Mouse (Mus musculus) embryonic facial prominence, embryonic 12.5 days (tissue): Measurements from ENCODE around the gene Sh3gl2. TPM values are rescaled to one million over a fixed set of nuclear protein-coding genes. Genes with fewer than 3 reads are reported as not detected.

ENCODE experiments used
- ATAC-seq: fragments of 200-750 bp; cut with Nextera tagmentation; 2 replicates; pipeline ENCODE4 v1.8.0; 2017; ENCODE audit not compliant: insufficient number of reproducible peaks, insufficient read depth, low FRiP score, low TSS enrichment
- H3K27ac ChIP-seq: fragments of 300-500 bp; sonication (generic); 2 replicates; pipeline ENCODE4 v1.5.1; 2016; ENCODE audit warnings: mild to moderate bottlenecking
- H3K27me3 ChIP-seq: fragments of 300-500 bp; sonication (generic); 2 replicates; pipeline ENCODE4 v1.6.1; 2016; ENCODE audit warnings: mild to moderate bottlenecking, moderate library complexity
- H3K36me3 ChIP-seq: fragments of 300-500 bp; sonication (generic); 2 replicates; pipeline ENCODE4 v1.6.1; 2016; ENCODE audit warnings: mild to moderate bottlenecking
- H3K4me1 ChIP-seq: fragments of 300-500 bp; sonication (generic); 2 replicates; pipeline ENCODE4 v1.6.1; 2016
- H3K4me2 ChIP-seq: fragments of 300-500 bp; sonication (generic); replicated peaks from 2 replicates; pipeline ENCODE4 v1.6.1; 2016; ENCODE audit warnings: mild to moderate bottlenecking, moderate library complexity
- H3K4me3 ChIP-seq: fragments of 300-500 bp; sonication (generic); 2 replicates; pipeline ENCODE4 v1.5.1; 2016; ENCODE audit warnings: mild to moderate bottlenecking
- H3K9ac ChIP-seq: fragments of 300-500 bp; sonication (generic); 2 replicates; pipeline ENCODE4 v1.6.1; 2016; ENCODE audit warnings: mild to moderate bottlenecking, moderate library complexity
- H3K9me3 ChIP-seq: fragments of 300-500 bp; sonication (generic); 2 replicates; pipeline ENCODE4 v1.6.1; 2016; ENCODE audit warnings: mild to moderate bottlenecking, moderate library complexity
- WGBS: fragments of 180-500 bp; shearing (Covaris S2); methylation state at CpG from one replicate; pipeline ENCODE4 v1.1.7; 2016; 5-methylcytosine and 5-hydroxymethylcytosine counted together
- polyA plus RNA-seq: library from polyadenylated mRNA; unstranded; fragments of >200 nt; fragmentation: Nextera tagmentation; extraction: Ambion mirVana; gene quantifications from 2 replicates; pipeline ENCODE4 v1.2.1, GENCODE M21; 2016

The Sh3gl2 gene
- polyA plus RNA-seq, 1 experiment from 2014 or later, result 5.5 TPM

DNA sequence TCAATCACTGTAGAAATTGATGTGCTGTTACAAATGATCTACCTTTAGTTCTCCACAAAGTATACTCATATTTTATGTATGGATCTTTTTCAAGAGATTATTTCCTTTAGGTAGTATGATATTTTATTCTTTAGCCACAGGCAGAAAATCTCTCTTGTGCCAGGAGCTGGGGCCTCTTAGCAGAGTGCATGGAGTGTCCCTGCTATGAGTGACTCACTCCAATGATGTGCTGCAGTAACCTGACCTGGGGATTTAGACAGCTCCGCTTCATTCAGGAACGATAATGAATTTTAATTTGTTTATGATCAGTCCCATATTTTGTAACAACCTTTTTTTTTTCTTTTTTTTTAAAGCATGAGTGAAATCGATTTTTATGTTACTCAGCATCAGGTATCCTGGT is 36.7 kb downstream of the Sh3gl2 start:
- no peaks in the 10 kb centered on the region for H3K36me3 ChIP-seq
- no peak for ATAC-seq
- WGBS, result 80% methylated on average over 3 of the region's 3 CpGs

DNA sequence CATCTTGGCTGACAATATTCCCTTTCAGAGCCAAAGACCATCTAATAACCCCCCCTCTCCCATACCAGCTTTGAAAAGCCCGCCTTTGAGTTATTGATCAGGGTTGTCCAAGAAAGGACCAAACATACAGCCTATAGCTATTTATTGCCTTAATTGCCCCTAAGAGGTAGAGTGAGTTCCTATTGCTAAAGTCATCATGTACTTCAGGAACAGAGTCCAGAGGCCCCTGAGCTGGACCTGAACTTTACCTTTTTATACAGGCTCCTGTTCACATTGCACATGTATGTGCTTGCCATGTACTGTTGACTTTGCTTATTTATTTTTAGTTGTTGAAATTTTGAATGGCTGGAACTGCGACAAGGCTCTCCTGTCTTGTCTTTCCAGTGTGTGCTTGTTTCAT is 37.6 kb downstream of the Sh3gl2 start:
- 84% methylated on average over 2 of the region's 2 CpGs for WGBS
- H3K9ac ChIP-seq, result no peak overlapping the region
- no peak for ATAC-seq

More for the DNA sequence above, 36.7 kb downstream of the Sh3gl2 start:
- H3K27ac ChIP-seq, result no peak overlapping the region
- H3K27me3 ChIP-seq, result no peaks in the 10 kb centered on the region
- no peaks in the 10 kb centered on the region for H3K4me1 ChIP-seq
- no peak overlapping the region for H3K4me2 ChIP-seq
- H3K4me3 ChIP-seq, result no peak overlapping the region
- H3K9ac ChIP-seq, result no peak overlapping the region
- H3K9me3 ChIP-seq, result no peaks in the 10 kb centered on the region

DNA sequence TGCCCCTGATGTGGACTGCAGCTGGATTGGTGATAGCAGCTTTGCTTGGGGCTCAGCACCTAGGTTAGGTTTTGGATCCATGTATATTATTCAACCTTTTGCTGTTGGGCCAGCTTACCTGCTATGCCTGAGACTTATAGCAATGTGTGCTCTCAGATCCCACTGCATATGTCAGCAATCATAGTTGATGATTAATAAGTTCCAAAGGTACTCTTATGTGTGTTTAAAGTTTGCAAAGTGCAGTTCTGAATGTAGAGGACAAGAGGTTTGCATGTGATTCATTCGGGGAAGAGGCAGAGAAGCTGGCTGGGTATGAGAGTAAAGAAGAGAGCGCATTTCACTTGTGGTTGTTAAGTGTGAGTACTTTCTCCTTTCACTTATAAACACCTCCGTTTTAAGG is 43.7 kb downstream of the Sh3gl2 start:
- Histone ChIP-seq H3K4me3 (no peak overlapping the region), H3K27me3 (no peaks in the 10 kb centered on the region), H3K9me3 (no peaks in the 10 kb centered on the region), H3K27ac (no peak overlapping the region), H3K4me1 (no peaks in the 10 kb centered on the region), H3K36me3 (no peaks in the 10 kb centered on the region), H3K4me2 (no peak overlapping the region), H3K9ac (no peak overlapping the region)
- WGBS, result 86% methylated on average over 3 of the region's 3 CpGs
- no peak for ATAC-seq

More for the DNA sequence above, 37.6 kb downstream of the Sh3gl2 start:
- Histone ChIP-seq H3K4me3 (no peak overlapping the region), H3K4me1 (no peaks in the 10 kb centered on the region), H3K9me3 (no peaks in the 10 kb centered on the region), H3K36me3 (no peaks in the 10 kb centered on the region), H3K27ac (no peak overlapping the region), H3K27me3 (no peaks in the 10 kb centered on the region), H3K4me2 (no peak overlapping the region)

DNA sequence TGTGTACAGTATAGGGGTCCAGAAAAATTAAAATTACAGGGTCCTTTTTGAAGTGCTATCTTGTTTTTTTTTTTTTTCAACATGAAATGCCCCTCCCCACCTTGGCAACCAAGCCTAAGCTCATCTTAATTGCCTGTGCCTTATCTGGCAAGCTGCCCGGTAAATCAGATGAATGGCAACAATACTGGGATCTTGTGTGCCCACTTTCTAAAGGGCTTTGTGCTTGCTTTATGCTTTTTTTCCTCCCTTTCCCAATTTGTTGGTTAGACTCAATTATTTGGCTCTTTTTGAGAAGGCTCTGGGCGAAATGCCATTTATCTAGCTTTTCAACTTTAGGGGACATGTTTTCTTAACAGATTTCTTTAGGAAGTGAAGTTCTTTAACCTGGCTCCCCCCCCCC is 45.3 kb downstream of the Sh3gl2 start:
- ATAC-seq, result no peak
- 62% methylated on average over 2 of the region's 2 CpGs for WGBS

DNA sequence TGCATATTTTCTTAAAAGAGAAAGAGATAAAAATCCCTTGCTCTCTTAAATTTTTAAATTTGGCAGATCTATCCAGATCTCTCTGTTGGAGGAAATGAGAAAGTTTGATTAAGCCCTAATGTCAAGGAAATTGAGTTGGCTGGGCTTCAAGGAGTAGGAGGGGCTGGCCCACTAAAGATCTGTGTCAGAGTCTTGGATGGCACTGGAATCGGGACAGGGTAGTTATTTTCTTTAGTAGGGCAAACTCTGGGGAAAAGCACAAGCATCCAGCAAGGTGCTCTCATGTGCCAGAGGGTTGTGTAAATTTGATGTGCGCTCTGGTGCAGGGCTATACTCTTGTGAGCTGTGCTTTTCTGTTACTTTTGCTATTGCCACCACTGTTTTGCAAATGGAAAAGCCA is 45.9 kb downstream of the Sh3gl2 start:
- Histone ChIP-seq H3K9me3 (no peaks in the 10 kb centered on the region), H3K4me2 (no peak overlapping the region), H3K27ac (no peak overlapping the region), H3K9ac (no peak overlapping the region), H3K4me1 (no peaks in the 10 kb centered on the region), H3K27me3 (no peaks in the 10 kb centered on the region), H3K4me3 (no peak overlapping the region), H3K36me3 (no peaks in the 10 kb centered on the region)
- no peak for ATAC-seq
- WGBS, result 70% methylated on average over 2 of the region's 2 CpGs

More for the DNA sequence above, 45.3 kb downstream of the Sh3gl2 start:
- no peak overlapping the region for H3K4me2 ChIP-seq
- H3K4me1 ChIP-seq, result no peaks in the 10 kb centered on the region
- H3K27me3 ChIP-seq, result no peaks in the 10 kb centered on the region
- H3K4me3 ChIP-seq, result no peak overlapping the region
- no peaks in the 10 kb centered on the region for H3K36me3 ChIP-seq
- no peaks in the 10 kb centered on the region for H3K9me3 ChIP-seq
- no peak overlapping the region for H3K9ac ChIP-seq
- no peak overlapping the region for H3K27ac ChIP-seq

DNA sequence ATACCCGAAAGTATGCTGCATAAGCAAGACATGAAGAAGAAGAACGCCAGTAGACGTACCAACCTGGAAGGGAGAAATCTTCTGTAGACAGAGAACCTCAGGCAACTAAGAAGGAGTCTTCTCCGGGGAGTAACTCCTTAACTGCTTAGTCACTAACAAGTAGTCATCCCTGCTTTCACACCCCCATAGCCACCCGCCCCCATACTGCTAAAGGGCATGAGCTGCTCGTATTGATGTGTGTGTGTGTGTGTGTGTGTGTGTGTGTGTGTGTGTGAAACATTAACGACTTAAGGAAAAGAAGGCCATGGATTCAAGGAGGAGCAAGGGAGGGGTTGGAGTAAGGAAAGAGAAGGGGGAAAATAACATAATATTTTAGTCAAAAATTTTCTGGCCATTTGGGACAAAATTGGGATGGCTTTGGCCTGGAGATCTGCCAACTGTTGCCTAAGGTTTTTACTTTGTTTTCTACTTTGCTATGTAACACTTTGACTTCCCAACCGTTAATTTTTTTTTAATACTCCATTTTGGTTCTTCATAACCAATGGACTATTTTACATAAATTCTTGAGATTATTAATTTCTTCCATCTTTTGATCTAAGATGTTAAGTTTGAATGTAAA is 51.0 kb downstream of the Sh3gl2 start:
- H3K9me3 ChIP-seq, result no peaks in the 10 kb centered on the region
- no peak overlapping the region for H3K4me2 ChIP-seq
- ATAC-seq, result no peak
- no peak overlapping the region for H3K9ac ChIP-seq
- no peaks in the 10 kb centered on the region for H3K27me3 ChIP-seq
- H3K4me3 ChIP-seq, result no peak overlapping the region
- H3K36me3 ChIP-seq, result no peaks in the 10 kb centered on the region
- no peaks in the 10 kb centered on the region for H3K4me1 ChIP-seq
- no peak overlapping the region for H3K27ac ChIP-seq
- 90% methylated on average over 8 of the region's 8 CpGs for WGBS

DNA sequence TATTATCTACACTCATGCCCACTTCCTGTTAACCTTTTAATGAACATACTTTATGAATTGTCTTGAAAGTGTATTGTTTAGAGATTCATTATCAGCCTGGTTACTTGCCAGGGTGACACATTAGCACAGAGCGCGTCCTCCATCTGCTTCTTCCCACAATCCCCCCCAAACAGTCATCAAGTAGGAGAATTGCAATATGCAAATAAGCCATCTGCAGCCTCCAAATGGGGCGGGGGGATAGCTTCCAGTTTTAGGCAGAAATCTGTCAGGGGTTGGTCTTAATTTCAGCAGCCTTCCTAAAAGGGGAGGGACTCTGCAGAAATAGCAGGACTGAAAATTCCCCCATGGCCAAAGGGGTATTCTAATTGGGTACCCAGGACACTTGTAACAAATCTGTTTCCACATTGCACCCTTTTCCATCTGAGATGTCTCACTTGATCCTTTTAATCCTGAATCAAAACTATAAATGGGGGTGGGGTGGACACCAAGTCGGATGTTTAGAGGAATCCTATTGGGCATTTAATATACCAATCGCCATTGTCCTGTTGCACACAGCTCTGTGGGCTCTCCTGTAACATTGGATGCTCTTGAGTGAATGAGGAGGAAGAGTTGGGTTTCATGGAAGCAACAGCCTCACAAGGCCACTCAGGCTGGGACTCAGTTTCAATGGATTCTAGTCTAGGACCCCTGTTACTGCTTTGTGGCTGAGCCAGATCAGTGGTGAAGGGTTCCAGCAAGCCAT is 51.7 kb downstream of the Sh3gl2 start:
- no peak for ATAC-seq
- H3K36me3 ChIP-seq, result no peaks in the 10 kb centered on the region
- no peak overlapping the region for H3K9ac ChIP-seq
- WGBS, result 79% methylated on average over 5 of the region's 5 CpGs
- no peaks in the 10 kb centered on the region for H3K9me3 ChIP-seq
- H3K27ac ChIP-seq, result no peak overlapping the region
- H3K4me3 ChIP-seq, result no peak overlapping the region
- H3K4me2 ChIP-seq, result no peak overlapping the region
- no peaks in the 10 kb centered on the region for H3K27me3 ChIP-seq
- no peaks in the 10 kb centered on the region for H3K4me1 ChIP-seq

DNA sequence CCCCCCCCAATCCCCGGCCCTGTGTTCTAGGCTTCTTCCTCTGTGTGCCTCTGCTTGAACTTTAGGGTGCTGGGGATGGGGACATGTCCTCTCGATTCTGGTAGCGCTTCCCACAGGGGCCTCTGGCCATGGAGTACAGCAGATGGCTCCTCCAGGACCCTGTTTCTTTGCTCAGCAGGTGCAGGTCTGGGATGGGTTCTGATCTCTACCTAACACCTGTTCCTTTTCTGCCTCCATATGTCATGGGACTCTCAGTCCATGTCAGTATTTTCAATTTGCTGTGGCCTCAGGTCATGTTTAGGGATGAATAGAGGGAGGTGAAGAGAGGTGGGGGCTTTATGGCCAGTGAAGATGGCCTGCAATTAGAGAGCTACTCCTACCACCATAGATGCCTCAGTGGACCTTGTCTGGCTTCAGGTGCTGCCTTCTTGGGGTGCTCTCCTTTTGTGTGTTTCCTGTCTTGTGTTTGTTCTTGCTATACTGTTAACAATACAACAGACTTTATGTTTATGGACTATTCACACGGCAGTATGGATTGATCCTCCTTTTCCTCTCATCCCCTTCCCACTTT is 52.9 kb downstream of the Sh3gl2 start:
- Histone ChIP-seq H3K4me3 (no peak overlapping the region), H3K27ac (no peak overlapping the region), H3K9me3 (no peaks in the 10 kb centered on the region), H3K4me2 (no peak overlapping the region), H3K4me1 (no peaks in the 10 kb centered on the region), H3K27me3 (no peaks in the 10 kb centered on the region), H3K9ac (no peak overlapping the region), H3K36me3 (no peaks in the 10 kb centered on the region)
- 81% methylated on average over 4 of the region's 4 CpGs for WGBS
- ATAC-seq, result no peak

DNA sequence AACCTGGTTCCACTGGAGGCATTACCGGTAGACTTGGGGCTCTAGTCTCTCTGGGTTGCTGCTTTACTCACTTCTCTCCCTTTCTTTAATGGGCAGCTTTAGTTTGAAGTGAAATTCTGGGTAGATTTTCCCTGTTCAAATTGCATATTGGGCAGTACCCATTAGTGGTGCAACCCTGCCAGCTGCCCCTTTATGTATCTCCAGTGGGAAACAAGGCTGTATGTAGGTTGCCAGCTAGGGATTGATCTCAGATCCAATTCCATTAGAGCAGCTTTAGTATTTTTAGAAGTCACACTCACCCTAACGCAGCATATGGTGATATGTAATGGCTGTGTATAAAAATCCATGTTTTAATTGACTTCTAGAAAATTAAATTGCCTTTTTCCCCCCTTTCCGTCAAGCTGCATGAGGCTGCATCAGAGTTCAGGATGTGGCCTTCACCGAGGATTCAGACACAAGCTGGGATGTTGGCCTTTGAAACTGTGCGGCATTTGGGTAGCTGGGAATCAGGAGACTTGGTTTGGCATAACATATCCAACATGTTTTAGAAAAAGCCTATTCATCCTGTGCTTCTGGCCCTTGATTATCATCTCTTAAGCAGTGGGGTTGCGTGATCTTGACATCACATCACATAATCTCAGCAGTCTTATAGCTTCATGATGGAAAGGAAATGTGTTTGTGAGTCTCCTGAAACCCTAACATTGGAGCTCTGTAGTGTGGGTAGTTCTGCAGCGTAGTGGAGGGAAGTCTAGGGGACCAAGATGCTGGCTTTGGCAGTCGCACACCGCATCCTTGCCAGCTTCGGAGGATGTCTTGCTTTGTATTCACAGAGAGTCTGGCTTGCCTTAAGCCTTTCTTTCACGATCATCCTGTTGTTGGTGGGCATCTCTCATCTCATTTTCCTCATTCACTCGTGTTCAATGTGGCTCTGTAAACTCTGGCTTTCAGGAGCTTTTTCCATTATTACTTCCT is 56.0 kb downstream of the Sh3gl2 start:
- Histone ChIP-seq H3K27me3 (no peaks in the 10 kb centered on the region), H3K9me3 (no peaks in the 10 kb centered on the region), H3K4me2 (no peak overlapping the region), H3K36me3 (no peaks in the 10 kb centered on the region), H3K27ac (no peak overlapping the region), H3K4me1 (no peaks in the 10 kb centered on the region), H3K4me3 (no peak overlapping the region), H3K9ac (no peak overlapping the region)
- ATAC-seq, result no peak
- WGBS, result 90% methylated on average over 12 of the region's 12 CpGs

DNA sequence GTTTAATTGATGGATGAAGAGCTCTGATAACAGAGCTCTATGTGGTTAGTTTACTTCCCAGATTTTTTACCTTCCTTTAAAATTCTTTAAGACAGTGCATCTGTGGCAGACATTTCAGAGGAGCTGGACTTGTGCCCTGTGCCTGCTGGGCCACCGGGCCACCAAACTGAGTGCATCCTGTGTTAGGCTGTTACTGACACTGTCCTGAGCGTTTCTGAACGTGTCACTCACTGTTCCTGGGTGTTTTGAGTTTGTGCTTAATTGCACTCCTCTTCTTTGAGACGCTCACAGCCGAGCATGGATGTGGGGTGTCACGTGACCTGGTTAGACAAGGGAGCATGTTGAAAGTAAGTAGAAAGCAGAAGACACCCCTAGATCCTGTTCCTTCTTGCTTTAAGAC is 57.2 kb downstream of the Sh3gl2 start:
- H3K27me3 ChIP-seq, result no peaks in the 10 kb centered on the region
- no peak for ATAC-seq

DNA sequence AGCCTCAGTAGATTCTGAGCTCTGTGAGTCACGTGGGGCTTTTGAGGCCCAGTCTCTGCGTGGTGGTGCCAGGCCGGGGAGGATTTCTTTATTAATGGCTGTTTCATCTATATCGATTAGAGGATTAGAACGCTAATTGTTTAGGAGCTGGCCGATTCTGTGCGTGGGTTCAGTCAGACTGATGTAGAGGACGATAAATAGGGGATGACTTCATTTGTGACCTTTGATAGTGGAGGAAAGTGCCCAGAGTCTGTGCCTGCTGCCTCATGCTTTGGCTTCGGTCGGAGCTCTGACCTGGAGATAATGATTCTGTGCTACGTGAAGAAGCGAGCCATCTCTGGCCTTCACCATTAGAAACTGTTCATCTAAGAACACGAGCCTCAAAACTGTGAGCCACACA is 57.7 kb downstream of the Sh3gl2 start:
- no peaks in the 10 kb centered on the region for H3K9me3 ChIP-seq
- H3K4me2 ChIP-seq, result no peak overlapping the region
- ATAC-seq, result no peak
- 87% methylated on average over 13 of the region's 13 CpGs for WGBS
- H3K27me3 ChIP-seq, result no peaks in the 10 kb centered on the region
- no peaks in the 10 kb centered on the region for H3K4me1 ChIP-seq
- no peaks in the 10 kb centered on the region for H3K36me3 ChIP-seq
- no peak overlapping the region for H3K4me3 ChIP-seq
- no peak overlapping the region for H3K9ac ChIP-seq
- no peak overlapping the region for H3K27ac ChIP-seq

More for the DNA sequence above, 57.2 kb downstream of the Sh3gl2 start:
- no peaks in the 10 kb centered on the region for H3K4me1 ChIP-seq
- no peak overlapping the region for H3K9ac ChIP-seq
- no peaks in the 10 kb centered on the region for H3K9me3 ChIP-seq
- 59% methylated on average over 6 of the region's 6 CpGs for WGBS
- H3K4me2 ChIP-seq, result no peak overlapping the region
- H3K36me3 ChIP-seq, result no peaks in the 10 kb centered on the region
- H3K27ac ChIP-seq, result no peak overlapping the region
- H3K4me3 ChIP-seq, result no peak overlapping the region
